Mouse (Mus musculus): ENCODE results near the gene Slc17a9. TPM values are rescaled to one million over a fixed set of nuclear protein-coding genes. Genes with fewer than 3 reads are reported as not detected.

Gene Slc17a9
- total RNA-seq (2014; rRNA removed) (0.55 and 1.2 TPM in 2 replicates), polyA plus RNA-seq (2015; fragmentation: Nextera tagmentation; extraction: Ambion mirVana) (0.20 TPM in 1 of 2 replicates, not detected in the other)

GRCm38 (mm10) chr2:180724585-180725413 lies at the start of gene Slc17a9:
Slc17a9 (plus strand) TSS chr2:180725263.
- Histone ChIP-seq H3K27me3 (ENCODE audit: insufficient read depth, low read length) (no peaks in the 10 kb centered on the region), H3K4me1 (ENCODE audit: insufficient read depth, low read length) (0 out of 2 replicates have a peak, but pooled peaks cover 9% of the 10 kb centered on the region), H3K27ac (ENCODE audit: low read depth, low read length) (no peak within 1 kb of the TSS), H3K4me2 (ENCODE audit: low read depth, low read length, poor library complexity, severe bottlenecking) (peak within 1 kb of the TSS; percentile 18; the same call in 1 of the 2 replicates), H3K4me3 (ENCODE audit: low read depth, low read length) (no peak within 1 kb of the TSS), H3K9me3 (ENCODE audit: low read length) (no peaks in the 10 kb centered on the region), H3K9ac (replicated peaks; ENCODE audit: low read length, poor library complexity, severe bottlenecking) (no peak within 1 kb of the TSS), H3K36me3 (ENCODE audit: insufficient read depth, low read length) (peaks cover 39% of the 10 kb centered on the region)
- WGBS, result 7% methylated on average over 18 of the region's 18 CpGs
- no peak; the same call in 1 of the 2 replicates for ATAC-seq (ENCODE audit: low FRiP score)
- DNase-seq (ENCODE audit: low spot score), result no peak
- TF ChIP-seq CTCF (IDR thresholded peaks at IDR 0.05), result no peak

- H3K36me3 ChIP-seq (ENCODE audit: insufficient read depth, low read length), result peaks cover 32% of the 10 kb centered on the region
- no peak overlapping the region for H3K4me3 ChIP-seq (ENCODE audit: low read depth, low read length)
- no peaks in the 10 kb centered on the region for H3K9me3 ChIP-seq (ENCODE audit: low read length)
- H3K4me1 ChIP-seq (ENCODE audit: insufficient read depth, low read length), result no peaks in the 10 kb centered on the region
- H3K27ac ChIP-seq (ENCODE audit: low read depth, low read length), result no peak overlapping the region
- no peak overlapping the region for H3K4me2 ChIP-seq (ENCODE audit: low read depth, low read length, poor library complexity, severe bottlenecking)
- no peak for TF ChIP-seq CTCF (IDR thresholded peaks at IDR 0.05)
- no peak for ATAC-seq (ENCODE audit: low FRiP score)
- no peak overlapping the region for H3K9ac ChIP-seq (replicated peaks; ENCODE audit: low read length, poor library complexity, severe bottlenecking)
- H3K27me3 ChIP-seq (ENCODE audit: insufficient read depth, low read length), result no peaks in the 10 kb centered on the region
- 94% methylated on average over 2 of the region's 2 CpGs for WGBS
- DNase-seq (ENCODE audit: low spot score), result no peak
Measured at GRCm38 (mm10) chr2:180676706-180677105, 48.4 kb upstream of the Slc17a9 start.

GRCm38 (mm10) chr2:180678609-180679140 lies 46.4 kb upstream of the Slc17a9 start:
- WGBS, result 22% methylated on average over 4 of the region's 4 CpGs
- peak; percentile 85 for TF ChIP-seq CTCF (IDR thresholded peaks at IDR 0.05)
- Histone ChIP-seq H3K27me3 (ENCODE audit: insufficient read depth, low read length) (no peaks in the 10 kb centered on the region), H3K4me3 (ENCODE audit: low read depth, low read length) (no peak overlapping the region), H3K4me1 (ENCODE audit: insufficient read depth, low read length) (no peaks in the 10 kb centered on the region), H3K9me3 (ENCODE audit: low read length) (no peaks in the 10 kb centered on the region), H3K27ac (ENCODE audit: low read depth, low read length) (no peak overlapping the region), H3K4me2 (ENCODE audit: low read depth, low read length, poor library complexity, severe bottlenecking) (no peak overlapping the region), H3K36me3 (ENCODE audit: insufficient read depth, low read length) (peaks cover 34% of the 10 kb centered on the region), H3K9ac (replicated peaks; ENCODE audit: low read length, poor library complexity, severe bottlenecking) (no peak overlapping the region)
- ATAC-seq (ENCODE audit: low FRiP score) (peak; percentile 70), DNase-seq (ENCODE audit: low spot score) (peak; percentile 58)

GRCm38 (mm10) chr2:180681225-180681624 lies 43.8 kb upstream of the Slc17a9 start:
- H3K4me1 ChIP-seq (ENCODE audit: insufficient read depth, low read length), result no peaks in the 10 kb centered on the region
- no peak overlapping the region for H3K9ac ChIP-seq (replicated peaks; ENCODE audit: low read length, poor library complexity, severe bottlenecking)
- H3K4me2 ChIP-seq (ENCODE audit: low read depth, low read length, poor library complexity, severe bottlenecking), result no peak overlapping the region
- peaks cover 50% of the 10 kb centered on the region for H3K36me3 ChIP-seq (ENCODE audit: insufficient read depth, low read length)
- TF ChIP-seq CTCF (IDR thresholded peaks at IDR 0.05), result no peak
- 58% methylated on average over 2 of the region's 2 CpGs for WGBS
- no peak overlapping the region for H3K27ac ChIP-seq (ENCODE audit: low read depth, low read length)
- no peaks in the 10 kb centered on the region for H3K9me3 ChIP-seq (ENCODE audit: low read length)
- no peak overlapping the region for H3K4me3 ChIP-seq (ENCODE audit: low read depth, low read length)
- ATAC-seq (ENCODE audit: low FRiP score) (peak; percentile 32; the same call in 1 of the 2 replicates), DNase-seq (ENCODE audit: low spot score) (no peak)
- H3K27me3 ChIP-seq (ENCODE audit: insufficient read depth, low read length), result no peaks in the 10 kb centered on the region

- H3K9me3 ChIP-seq (ENCODE audit: low read length), result no peaks in the 10 kb centered on the region
- no peaks in the 10 kb centered on the region for H3K27me3 ChIP-seq (ENCODE audit: insufficient read depth, low read length)
- no peak for TF ChIP-seq CTCF (IDR thresholded peaks at IDR 0.05)
- H3K4me3 ChIP-seq (ENCODE audit: low read depth, low read length), result no peak overlapping the region
- 90% methylated on average over 2 of the region's 2 CpGs for WGBS
- no peak overlapping the region for H3K4me2 ChIP-seq (ENCODE audit: low read depth, low read length, poor library complexity, severe bottlenecking)
- no peaks in the 10 kb centered on the region for H3K4me1 ChIP-seq (ENCODE audit: insufficient read depth, low read length)
- ATAC-seq (ENCODE audit: low FRiP score), result no peak
- no peak for DNase-seq (ENCODE audit: low spot score)
- H3K27ac ChIP-seq (ENCODE audit: low read depth, low read length), result no peak overlapping the region
- H3K9ac ChIP-seq (replicated peaks; ENCODE audit: low read length, poor library complexity, severe bottlenecking), result no peak overlapping the region
- peaks cover 72% of the 10 kb centered on the region for H3K36me3 ChIP-seq (ENCODE audit: insufficient read depth, low read length)
Measured at GRCm38 (mm10) chr2:180683524-180683923, 41.5 kb upstream of the Slc17a9 start.

GRCm38 (mm10) chr2:180684031-180684430 lies 41.0 kb upstream of the Slc17a9 start:
- DNase-seq (ENCODE audit: low spot score), result no peak
- no peak for TF ChIP-seq CTCF (IDR thresholded peaks at IDR 0.05)
- ATAC-seq (ENCODE audit: low FRiP score), result no peak
- Histone ChIP-seq H3K4me2 (ENCODE audit: low read depth, low read length, poor library complexity, severe bottlenecking) (no peak overlapping the region), H3K9me3 (ENCODE audit: low read length) (no peaks in the 10 kb centered on the region), H3K9ac (replicated peaks; ENCODE audit: low read length, poor library complexity, severe bottlenecking) (no peak overlapping the region), H3K36me3 (ENCODE audit: insufficient read depth, low read length) (peaks cover 77% of the 10 kb centered on the region), H3K27me3 (ENCODE audit: insufficient read depth, low read length) (no peaks in the 10 kb centered on the region), H3K27ac (ENCODE audit: low read depth, low read length) (no peak overlapping the region), H3K4me1 (ENCODE audit: insufficient read depth, low read length) (no peaks in the 10 kb centered on the region), H3K4me3 (ENCODE audit: low read depth, low read length) (no peak overlapping the region)
- WGBS, result 88% methylated on average over 4 of the region's 4 CpGs

All from midbrain, postnatal 0 days (tissue).